In genomic region chr8:30391936-30392335, GRCm38 (mm10) we compare ENCODE assay signal across 19 mouse cellular contexts.
A peak's percentile ranks its signal among the peaks of the same experiment; 100 is the strongest.
DNase-seq lines count a peak whose midpoint lies in the region; ATAC-seq lines count a peak whose summit lies in the region.
"Had no signal": no experiment of that assay in that cellular context is flagged by ENCODE, and none has a peak within 500 bp of the region (broad histone marks: within the 10 kb centered on the region; RNA-seq: fewer than 3 reads in every experiment).

No protein-coding gene starts in this region.

- H3K27ac ChIP-seq in embryonic facial prominence, embryonic 14.5 days (replicated peaks; ENCODE audit: low read depth, low read length) = no peak overlapping the region
- H3K27ac ChIP-seq in embryonic facial prominence, embryonic 10.5 days (replicated peaks) = no peak overlapping the region
- H3K27ac ChIP-seq: forebrain, embryonic 12.5 days; heart, adult 2 months; heart, embryonic 15.5 days; hindbrain, embryonic 13.5 days had no signal

- no peak for ATAC-seq in embryonic facial prominence, embryonic 14.5 days (ENCODE audit: low read depth)
- ATAC-seq: activated CD4-positive, CD25-positive, alpha-beta regulatory T cell, adult 4 months; forebrain, postnatal 0 days; Patski had no signal

- 70% methylated on average over 2 of the region's 2 CpGs for WGBS in embryonic facial prominence, embryonic 14.5 days
- WGBS in embryonic facial prominence, embryonic 10.5 days = 87% methylated on average over 2 of the region's 2 CpGs

- H3K9me3 ChIP-seq in embryonic facial prominence, embryonic 14.5 days (ENCODE audit: control insufficient read depth, low read length) = no peaks in the 10 kb centered on the region
- no peaks in the 10 kb centered on the region for H3K9me3 ChIP-seq in embryonic facial prominence, embryonic 10.5 days
- H3K9me3 ChIP-seq: forebrain, embryonic 12.5 days; heart, embryonic 15.5 days; hindbrain, embryonic 13.5 days had no signal

- H3K27me3 ChIP-seq in embryonic facial prominence, embryonic 14.5 days (replicated peaks; ENCODE audit: control insufficient read depth, insufficient read depth, low read length) = no peaks in the 10 kb centered on the region
- no peaks in the 10 kb centered on the region for H3K27me3 ChIP-seq in embryonic facial prominence, embryonic 10.5 days (replicated peaks; ENCODE audit: low read depth, poor library complexity, severe bottlenecking)
- H3K27me3 ChIP-seq: CH12.LX; forebrain, embryonic 12.5 days; heart, embryonic 15.5 days; hindbrain, embryonic 13.5 days; Patski had no signal

- no peak overlapping the region for H3K4me2 ChIP-seq in embryonic facial prominence, embryonic 14.5 days (ENCODE audit: low read depth, low read length)
- H3K4me2 ChIP-seq: forebrain, embryonic 12.5 days; heart, embryonic 11.5 days; heart, embryonic 15.5 days; hindbrain, embryonic 13.5 days had no signal

- H3K9ac ChIP-seq in embryonic facial prominence, embryonic 14.5 days (ENCODE audit: low read depth, low read length) = no peak overlapping the region
- H3K9ac ChIP-seq: forebrain, embryonic 12.5 days; forebrain, postnatal 0 days; heart, embryonic 15.5 days; hindbrain, embryonic 13.5 days had no signal

- no peak overlapping the region for H3K4me3 ChIP-seq in embryonic facial prominence, embryonic 14.5 days (ENCODE audit: low read depth, low read length)
- H3K4me3 ChIP-seq in embryonic facial prominence, embryonic 10.5 days = no peak overlapping the region
- H3K4me3 ChIP-seq: forebrain, embryonic 12.5 days; heart, adult 2 months; heart, embryonic 15.5 days; hindbrain, embryonic 13.5 days had no signal

- peak; percentile 2 for DNase-seq in embryonic facial prominence, embryonic 14.5 days (ENCODE audit: low spot score)
- DNase-seq in embryonic facial prominence, embryonic 10.5 days (ENCODE audit: low spot score) = no peak
- peak; percentile 26 for DNase-seq in left cerebral cortex, postnatal 4 days
- DNase-seq in left cerebral cortex, postnatal 14 days (ENCODE audit: low spot score in 2 of 2) = no peak
- DNase-seq in retina, postnatal 1 day = peak; percentile 3
- no peak for DNase-seq in retina, embryonic 14.5 days (ENCODE audit: low spot score)
- DNase-seq: adrenal gland, postnatal 14 days; cerebellum, adult 9-10 months; forebrain, postnatal 0 days; gastrocnemius, postnatal 14 days; heart, adult 2 months; heart, postnatal 14 days had no signal

- H3K36me3 ChIP-seq in embryonic facial prominence, embryonic 14.5 days (ENCODE audit: control insufficient read depth, insufficient read depth, low read length) = no peaks in the 10 kb centered on the region
- no peaks in the 10 kb centered on the region for H3K36me3 ChIP-seq in embryonic facial prominence, embryonic 10.5 days (replicated peaks)
- H3K36me3 ChIP-seq: forebrain, embryonic 12.5 days; heart, embryonic 15.5 days; hindbrain, embryonic 13.5 days had no signal

- intact Hi-C loops in left cerebral cortex, postnatal 4 days (cut with DNase I) = no loop called here
- intact Hi-C loops in left cerebral cortex, postnatal 14 days (cut with DNase I) = no loop called here

- no peaks in the 10 kb centered on the region for H3K4me1 ChIP-seq in embryonic facial prominence, embryonic 14.5 days (ENCODE audit: control insufficient read depth, insufficient read depth, low read length)
- no peaks in the 10 kb centered on the region for H3K4me1 ChIP-seq in embryonic facial prominence, embryonic 10.5 days
- H3K4me1 ChIP-seq: forebrain, embryonic 12.5 days; heart, embryonic 15.5 days; hindbrain, embryonic 13.5 days had no signal

Comparison
In these comparisons a context has a peak if more than half of its experiments do, and no peak if none do; other contexts are left out.
1. DNase-seq: peak in embryonic facial prominence, embryonic 14.5 days (single experiment), left cerebral cortex, postnatal 4 days (single experiment) and retina, postnatal 1 day (single experiment); none in embryonic facial prominence, embryonic 10.5 days (single experiment), left cerebral cortex, postnatal 14 days (0 of 2) and retina, embryonic 14.5 days (single experiment).